Mouse (Mus musculus) monocyte, adult 5-6 weeks (primary cell): ENCODE data around the gene Slc22a7. TPM values are rescaled to one million over a fixed set of nuclear protein-coding genes. Genes with fewer than 3 reads are reported as not detected.

ENCODE experiments used
- ATAC-seq: fragments of 153-309, 156-312 bp; replicated peaks from 2 replicates; pipeline ENCODE4 v1.8.0; 2017; ENCODE audit warnings: mild to moderate bottlenecking; ENCODE audit not compliant: low TSS enrichment, insufficient number of reproducible peaks, severe bottlenecking, poor library complexity, low FRiP score
- total RNA-seq: library from RNA; stranded (forward); fragments of 200-1000, 200-491, 200-594 nt; gene quantifications from 3 replicates; pipeline ENCODE4 v1.2.3, GENCODE M21; 2017

Gene Slc22a7
- not detected in 3 replicates for total RNA-seq

DNA sequence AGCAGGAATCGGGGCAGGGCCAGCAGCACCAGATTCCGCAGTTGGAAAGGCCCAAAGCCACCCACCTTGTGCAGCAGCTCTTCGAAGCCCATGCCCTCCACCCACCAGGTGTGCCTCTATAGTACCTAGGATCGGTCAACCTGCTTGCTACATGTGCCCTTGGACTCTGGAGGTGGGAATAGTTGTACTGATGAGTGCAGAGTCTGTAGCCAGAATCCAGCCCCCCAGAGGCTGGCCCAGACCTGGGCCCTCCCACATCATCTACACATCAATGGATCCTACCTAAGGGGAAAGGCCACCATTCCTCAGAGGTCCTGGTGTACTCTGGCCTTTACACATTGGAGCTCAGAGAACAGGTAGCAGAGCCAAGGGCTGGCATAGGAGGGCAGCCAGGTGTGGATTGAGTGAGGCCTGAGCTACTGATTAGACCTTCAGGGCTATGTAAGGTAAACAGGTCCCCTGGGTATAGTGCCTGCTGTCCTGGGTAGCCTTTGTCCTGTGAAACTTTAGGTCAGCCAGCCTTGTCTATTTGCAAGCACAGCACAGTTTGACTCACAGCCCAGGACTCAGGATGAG, at the start of gene Slc22a7:
Gene Slc22a7 (minus strand): TSS at position 160 of the 576 bp plus-strand sequence.
- no peak for ATAC-seq

DNA sequence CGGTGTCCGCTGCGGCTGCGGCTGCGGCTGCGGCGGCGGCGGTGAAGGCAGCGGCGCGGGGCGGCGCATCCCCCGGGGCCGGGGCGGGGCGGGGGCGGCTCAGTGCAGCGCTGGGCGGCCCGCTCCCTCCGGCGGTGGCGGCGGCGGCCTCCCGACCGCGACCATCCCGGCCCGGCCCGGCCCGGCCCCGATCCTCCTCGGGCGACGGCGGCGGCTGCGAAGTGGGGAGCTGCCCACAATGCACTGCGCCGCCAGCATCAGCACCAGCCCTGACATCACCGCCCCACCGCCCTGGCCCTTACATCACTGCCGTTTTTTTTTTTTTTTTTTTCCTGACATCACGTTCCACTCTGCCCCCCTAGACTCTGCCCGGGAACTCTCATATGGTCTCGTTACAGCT, 49.2 kb upstream of the Slc22a7 start, which contains the start of gene Ttbk1:
Gene Ttbk1 (minus strand): TSS at position 245 of the 400 bp plus-strand sequence.
- no peak for ATAC-seq

DNA sequence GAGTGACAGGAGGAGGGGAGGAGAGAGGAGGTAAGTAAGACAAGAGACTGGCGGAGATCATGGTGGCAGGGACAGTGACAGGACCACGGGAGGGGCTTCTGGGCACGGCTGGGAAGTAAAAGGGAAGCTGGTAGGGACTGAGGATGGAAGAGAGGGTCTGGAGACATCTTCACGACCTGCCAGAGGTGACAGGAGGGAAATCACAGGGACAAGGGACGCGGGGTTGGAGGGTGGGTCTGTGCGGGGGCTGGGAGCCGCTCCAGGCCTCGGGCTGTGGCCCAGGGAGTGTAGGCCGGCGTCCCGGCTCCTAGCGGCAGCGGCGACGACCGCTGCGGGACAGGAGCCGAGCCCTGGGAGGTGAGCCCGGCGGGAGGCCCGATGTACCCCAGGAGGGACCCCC, 48.7 kb upstream of the Slc22a7 start:
- no peak for ATAC-seq

DNA sequence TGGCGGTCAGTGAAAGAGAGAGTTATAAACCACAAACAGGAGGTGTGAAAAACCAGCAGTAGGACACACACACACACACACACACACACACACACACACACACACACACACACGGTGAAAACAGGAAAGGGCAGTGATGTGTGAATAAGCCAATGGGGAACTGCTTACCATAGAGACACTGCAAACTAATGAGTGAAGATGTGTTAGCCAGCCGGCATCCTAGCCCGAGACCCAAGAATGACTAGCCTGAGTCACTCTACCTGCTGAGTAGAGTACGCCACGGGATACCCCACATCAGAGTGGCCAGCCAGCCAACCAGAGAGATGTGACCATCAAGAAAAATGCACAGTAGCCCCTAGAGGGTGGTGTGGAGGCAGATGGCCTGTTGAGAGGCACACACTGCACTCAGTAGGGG, 46.2 kb upstream of the Slc22a7 start:
- peak; percentile 52 for ATAC-seq

DNA sequence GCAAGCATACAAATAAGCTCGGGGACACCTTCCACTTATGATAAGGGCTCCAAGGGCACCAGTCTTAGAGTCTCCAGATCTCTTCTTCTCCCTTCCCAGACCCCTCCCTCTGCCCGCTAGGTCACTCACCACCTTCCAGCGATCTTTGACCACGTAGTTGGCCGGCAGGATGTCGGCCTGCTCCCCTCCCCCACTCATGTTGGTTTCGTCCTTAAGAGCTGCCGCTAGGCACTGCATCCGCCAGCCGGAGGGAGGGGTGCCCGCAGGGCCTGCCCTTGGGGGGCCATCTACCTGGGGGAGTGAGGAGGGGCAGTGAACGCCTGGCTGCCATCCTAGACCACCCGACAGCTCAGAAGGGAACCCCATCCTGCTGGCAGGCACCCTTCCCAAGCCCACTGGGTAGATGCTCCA, 45.8 kb upstream of the Slc22a7 start:
- peak; percentile 44 for ATAC-seq

DNA sequence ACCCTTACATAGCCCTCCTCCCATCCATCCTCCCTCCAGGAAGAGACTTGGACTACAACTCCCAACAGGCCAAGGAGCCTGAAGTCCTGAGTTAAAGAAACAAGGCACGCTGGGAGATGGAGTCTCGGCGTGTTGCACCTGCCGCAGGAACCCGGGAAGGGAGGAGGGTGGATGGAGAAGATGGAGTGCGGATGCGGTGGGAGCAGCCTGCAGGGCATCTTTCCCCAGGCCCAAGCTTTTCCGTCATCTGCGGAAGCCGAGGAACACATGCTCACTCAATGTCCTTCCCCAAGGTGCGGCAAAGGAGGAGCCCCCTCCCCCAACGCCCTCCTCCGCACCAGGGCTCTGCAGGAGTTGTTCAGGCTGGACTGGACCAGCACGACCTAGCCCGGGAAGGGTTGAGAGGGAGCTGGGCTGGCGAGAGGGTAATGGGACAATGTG, 45.3 kb upstream of the Slc22a7 start:
- no peak for ATAC-seq

DNA sequence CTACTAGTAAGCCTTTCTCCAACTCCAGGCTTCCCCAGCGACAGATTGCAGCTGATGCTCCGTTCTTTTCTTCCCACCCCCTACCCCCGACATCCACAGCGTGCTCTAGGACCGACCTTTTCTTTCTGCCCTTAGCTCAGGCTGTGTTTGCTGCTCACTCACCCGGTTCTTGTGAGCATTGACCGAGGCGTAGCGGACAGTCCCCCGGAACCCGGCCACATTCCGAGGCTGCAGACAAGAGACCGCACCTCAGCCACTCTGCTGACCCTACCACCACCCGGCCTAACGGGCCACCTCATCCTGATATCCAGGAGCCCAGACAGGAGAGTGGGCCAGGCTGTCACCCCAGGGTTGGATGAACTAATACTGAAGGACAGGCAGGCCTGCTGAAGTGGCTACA, 39.0 kb upstream of the Slc22a7 start:
- ATAC-seq, result no peak

DNA sequence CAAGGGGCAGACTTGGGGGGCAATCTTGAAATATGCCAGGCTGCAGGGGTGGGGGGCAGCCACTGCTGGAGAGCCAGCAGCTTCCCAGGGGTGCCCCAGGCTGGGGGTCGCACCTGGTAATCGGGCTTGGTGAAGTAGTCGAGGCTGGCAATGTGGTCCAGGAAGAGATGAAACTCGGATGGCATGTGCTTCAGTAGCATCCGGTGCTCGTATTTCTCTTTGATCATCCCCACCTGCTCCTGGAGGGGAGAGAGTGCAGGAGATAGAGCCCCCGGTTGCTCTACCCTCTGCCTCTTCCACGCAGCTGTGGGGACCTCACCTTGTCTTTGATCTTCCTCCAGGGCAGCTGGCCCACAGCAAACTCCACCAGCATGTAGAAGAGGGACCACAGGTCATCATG, 38.3 kb upstream of the Slc22a7 start:
- ATAC-seq, result no peak

DNA sequence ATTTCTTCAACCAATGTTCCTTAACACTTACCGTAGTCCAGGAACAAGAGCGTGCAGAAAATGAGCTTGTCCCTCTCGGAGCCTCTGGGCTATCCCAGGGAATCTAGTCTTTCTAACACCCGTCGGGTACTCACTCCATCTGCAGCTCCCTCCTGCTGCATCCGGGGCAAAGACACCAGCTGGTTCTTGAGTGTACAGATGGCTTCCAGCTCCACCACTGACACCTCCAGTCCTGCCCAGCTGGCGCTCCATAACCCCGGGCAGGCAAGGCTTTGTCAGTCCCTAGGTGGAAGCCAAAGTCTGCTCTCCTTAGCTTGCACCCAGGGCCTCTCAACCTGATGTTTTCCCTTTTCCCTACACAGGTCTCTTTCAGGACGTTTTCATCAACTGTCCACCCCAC, 29.6 kb upstream of the Slc22a7 start:
- ATAC-seq, result no peak

DNA sequence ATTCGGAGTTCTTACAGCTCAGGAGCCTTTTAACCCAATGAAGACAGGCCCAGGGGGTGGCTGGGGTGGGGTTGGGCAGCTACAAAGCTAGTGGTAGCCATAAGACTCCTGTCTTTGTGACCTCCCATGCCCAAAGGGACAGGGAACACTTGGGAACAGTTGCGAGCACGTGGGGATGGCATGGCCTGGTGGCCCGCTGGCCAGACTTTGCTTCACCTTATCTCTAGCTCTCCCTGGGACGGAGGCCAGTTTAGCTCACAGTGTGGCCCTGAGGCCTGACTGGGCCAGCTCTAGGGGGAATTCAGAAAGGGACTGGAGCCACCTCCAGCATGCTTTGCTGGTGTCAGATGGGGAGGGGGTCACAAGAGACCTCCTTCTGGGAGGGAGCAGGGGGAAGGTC, 24.0 kb upstream of the Slc22a7 start:
- no peak for ATAC-seq

DNA sequence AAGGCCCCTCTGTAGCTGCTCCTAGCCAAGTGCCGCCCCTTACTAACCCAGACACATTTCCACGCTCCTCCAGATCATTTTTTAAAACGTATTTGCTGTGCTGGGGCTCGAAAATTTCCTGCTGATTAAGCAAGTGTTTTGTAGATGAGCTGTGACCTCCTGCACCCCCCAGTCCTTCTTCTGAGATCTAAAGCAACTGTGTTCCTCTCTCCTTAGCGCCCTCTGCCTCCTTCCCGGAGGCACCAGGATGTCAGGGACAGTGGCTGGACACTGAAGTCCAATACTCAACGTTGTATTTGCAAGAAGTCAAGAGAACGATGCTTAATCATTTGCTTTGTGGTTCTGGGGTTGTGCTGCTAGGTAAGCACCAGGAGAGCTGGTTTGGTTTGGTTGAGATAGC, 23.1 kb upstream of the Slc22a7 start:
- no peak for ATAC-seq

DNA sequence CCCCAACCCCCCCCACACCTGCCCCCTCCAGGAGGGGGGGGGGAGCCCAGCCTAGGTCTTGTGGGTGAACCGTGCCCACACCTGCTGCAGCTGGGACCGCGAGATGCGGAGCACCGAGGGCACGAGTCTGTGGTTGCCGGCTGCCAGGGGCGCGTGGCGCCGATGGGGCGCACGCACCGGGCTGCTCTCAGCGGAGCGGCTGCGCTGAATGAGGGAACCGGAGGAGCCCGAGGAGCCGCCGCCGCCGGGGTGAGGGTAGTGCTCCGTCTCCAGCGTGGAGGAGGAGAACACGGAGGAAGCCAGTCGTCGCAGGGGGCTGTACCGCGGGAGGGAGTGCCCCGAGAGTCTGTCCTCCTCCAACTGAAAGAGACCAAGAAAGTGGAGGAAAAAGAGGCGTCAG, 22.4 kb upstream of the Slc22a7 start:
- ATAC-seq, result no peak

DNA sequence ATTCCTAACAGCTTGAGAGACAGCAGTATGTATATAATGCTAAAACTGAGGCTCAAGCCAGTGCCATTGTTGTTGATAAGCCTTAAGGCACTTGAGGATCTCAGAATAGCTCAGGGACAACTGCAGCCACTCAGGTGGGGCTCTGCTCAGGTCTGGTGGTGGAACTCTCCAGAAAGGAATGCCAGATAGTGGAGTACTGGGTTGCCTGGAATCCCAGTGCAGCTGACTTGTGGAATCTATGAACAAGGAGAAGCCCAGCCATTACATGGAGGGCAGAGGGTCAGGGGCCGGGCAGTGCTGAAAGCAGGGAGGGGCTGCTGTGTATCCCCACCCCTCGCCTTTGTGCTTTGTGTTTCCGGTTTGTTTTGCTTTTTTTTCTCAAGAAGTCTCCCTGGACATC, 20.2 kb upstream of the Slc22a7 start:
- no peak for ATAC-seq

DNA sequence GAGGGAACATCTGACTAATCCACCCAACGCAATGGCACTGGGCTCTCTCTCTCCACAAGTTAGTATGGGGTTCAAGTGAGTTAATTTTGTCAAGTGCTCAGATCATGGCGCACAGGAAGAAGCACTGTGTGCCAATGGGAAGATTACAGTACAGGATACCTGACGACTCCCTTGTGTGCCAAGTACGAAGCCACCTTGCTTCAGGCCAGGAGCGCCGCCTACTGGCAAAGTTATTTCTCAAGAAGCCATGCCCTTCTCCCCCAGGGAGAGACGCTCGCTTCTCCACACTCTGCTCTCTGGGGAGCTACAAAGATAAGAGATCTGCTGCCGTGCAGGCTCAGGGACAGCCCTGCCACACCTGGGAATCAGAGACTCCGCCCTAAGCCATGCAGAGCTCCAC, 19.5 kb upstream of the Slc22a7 start:
- no peak for ATAC-seq

DNA sequence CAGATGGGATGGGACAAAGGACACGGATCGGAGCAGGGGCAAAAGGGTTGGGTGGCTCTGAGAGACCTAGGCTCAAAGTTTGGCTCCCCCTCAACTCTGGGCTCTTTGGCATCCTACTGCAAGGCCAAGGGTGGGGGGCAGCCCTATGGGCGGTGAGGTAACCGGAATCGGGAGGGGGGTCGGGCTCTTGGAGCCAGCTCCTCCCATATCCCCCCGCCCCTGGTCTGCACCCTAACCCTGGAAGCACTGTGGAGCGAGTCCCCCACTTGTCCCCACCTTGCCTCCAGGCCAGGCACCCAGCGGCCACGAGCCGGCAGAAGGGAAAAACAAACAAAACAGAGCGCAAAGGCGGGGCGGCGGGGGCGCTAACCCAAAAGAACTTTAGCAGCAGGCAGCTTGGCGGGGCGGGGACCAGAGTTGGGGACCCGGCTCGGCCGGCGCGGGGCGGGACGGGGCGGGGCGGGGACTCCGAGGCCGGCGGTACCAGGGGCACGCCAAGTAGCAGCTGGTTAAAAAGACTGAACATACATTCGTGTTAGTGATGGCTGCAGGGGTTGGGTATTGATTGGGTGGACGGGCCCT, 16.9 kb upstream of the Slc22a7 start:
- no peak for ATAC-seq

DNA sequence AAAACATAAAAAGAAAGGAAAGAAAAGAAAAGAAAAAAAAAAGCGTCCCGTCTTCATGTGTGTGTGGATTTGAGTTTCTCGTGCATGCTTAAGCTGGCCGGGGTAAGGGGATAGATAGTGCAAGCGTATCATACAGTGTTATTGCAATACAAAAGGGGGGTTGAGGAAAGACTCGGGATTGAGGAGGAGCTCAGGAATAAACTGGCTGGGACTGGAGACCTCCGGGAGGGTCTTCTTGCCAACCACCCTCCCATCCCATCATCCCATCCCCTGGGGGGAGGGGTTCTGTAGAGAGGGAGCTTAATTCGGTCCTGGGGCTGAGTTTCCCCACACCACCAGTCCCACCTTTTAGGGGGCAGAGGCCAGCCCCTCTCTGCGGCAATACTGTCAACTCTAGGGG, 16.3 kb upstream of the Slc22a7 start:
- no peak for ATAC-seq

DNA sequence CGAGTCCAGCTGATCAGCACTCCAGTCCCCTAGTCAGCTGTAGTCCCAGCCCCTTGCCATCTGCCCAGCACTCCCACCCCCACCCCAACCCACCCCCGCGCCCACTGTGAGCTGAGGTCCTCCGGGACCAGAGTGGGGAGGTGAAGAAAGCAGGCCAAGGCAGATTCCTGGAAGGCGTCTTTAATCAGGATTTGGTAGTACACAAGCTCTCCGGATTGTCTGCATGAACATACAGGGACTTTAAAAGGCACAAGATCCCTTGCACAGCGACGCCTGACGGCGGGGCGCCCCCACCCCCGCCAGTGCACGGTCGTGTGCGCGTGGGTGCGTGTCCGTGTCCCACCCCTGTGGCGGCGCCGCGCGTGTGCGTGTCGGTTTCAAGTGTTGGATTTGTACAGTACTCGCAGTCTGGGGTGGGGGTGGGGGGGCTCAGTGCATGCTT, 15.7 kb upstream of the Slc22a7 start:
- no peak for ATAC-seq

DNA sequence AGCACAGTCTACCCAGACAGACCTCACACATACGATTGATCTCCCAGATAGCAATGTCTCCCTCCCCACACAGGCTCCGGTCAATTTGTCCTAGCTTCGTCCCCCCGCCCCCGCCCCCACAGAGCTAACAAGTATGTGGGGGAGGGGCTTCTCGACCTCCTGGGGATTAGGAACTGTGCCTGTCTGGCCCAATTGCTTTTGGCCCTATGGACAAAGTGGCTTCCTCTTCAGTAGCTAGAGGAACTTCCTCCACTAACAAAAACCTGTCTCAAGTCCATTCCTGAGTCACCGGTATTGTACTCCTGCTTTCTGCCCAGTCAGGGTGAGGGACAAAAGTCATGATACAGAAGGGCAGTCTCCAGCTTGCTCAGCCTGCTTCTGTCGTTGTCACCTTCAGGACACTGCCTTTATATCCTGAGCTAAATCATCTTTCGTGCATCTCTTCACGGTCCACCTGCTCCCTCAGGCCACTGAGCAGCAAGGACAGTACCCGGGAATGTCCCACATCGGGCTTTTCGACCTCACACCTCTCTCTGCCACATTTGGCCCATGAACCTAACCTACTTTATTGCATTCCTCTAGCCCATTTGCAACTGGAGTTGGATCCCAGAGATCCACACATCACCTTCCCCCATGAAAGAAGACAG, 15.2 kb upstream of the Slc22a7 start:
- no peak for ATAC-seq

DNA sequence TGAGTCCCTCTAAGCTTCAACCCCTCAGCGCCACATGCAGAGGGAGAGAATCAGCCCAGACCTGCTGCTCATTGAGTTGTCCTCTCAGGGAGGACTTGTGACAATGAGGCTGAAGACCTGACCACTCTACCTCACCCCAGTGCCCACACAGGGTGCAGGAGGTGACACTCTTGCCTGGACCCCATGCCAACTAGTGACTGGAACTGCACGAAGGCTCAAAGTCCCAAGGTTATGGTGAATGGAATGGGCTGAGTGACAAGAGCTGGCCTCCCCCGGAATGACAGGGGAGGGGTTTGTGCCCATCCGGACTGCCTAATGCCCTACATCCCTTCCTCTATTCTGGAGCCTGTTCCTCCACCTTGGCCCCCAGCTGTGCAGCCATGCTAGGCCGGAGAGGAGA, 14.4 kb upstream of the Slc22a7 start:
- ATAC-seq, result no peak

DNA sequence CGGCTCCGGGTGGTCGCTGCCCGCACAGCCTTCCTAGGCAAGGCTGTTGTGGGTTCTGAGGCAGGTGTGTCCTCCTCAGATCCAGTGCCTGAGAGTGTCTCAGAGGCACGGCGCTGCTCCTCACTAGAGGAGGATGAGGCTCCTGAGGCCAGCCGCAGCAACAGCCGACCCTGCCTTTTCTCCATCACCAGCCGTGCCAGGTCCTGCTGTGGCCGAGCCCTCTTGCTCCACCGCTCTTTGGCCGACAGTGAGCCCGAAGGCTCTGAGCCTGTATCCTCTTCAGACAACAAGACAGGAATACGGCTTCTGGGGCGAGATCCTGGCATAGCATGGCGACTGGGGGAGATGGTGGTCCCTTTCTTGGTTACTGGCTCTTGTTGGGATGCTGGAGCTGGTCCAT, 8.0 kb upstream of the Slc22a7 start:
- ATAC-seq, result no peak
